Mouse (Mus musculus) lung, postnatal 0 days (tissue): ENCODE results near the gene Dpp8. TPM values are rescaled to one million over a fixed set of nuclear protein-coding genes. Genes with fewer than 3 reads are reported as not detected.

ENCODE experiments used
- ATAC-seq: fragments of 200-750 bp; cut with Nextera tagmentation; 2 replicates; pipeline ENCODE4 v1.8.0; 2017; ENCODE audit warnings: moderate library complexity
- DNase-seq: peaks from one replicate; pipeline ENCODE4 v3.0.0-alpha.2; 2016; ENCODE audit warnings: low spot score
- H3K27ac ChIP-seq: fragments of 300-500 bp; sonication (generic); 2 replicates; pipeline ENCODE4 v1.5.1; 2014; ENCODE audit warnings: antibody characterized with exemption, mild to moderate bottlenecking, low read length, mixed read lengths
- H3K27me3 ChIP-seq: fragments of 300-500 bp; sonication (generic); replicated peaks from 2 replicates; pipeline ENCODE4 v1.6.1; 2014; ENCODE audit warnings: low read length, mixed read lengths; ENCODE audit not compliant: insufficient read depth
- H3K36me3 ChIP-seq: fragments of 300-500 bp; sonication (generic); 2 replicates; pipeline ENCODE4 v1.6.1; 2014; ENCODE audit warnings: low read length, mixed read lengths; ENCODE audit not compliant: insufficient read depth
- H3K4me1 ChIP-seq: fragments of 300-500 bp; sonication (generic); 2 replicates; pipeline ENCODE4 v1.6.1; 2014; ENCODE audit warnings: antibody characterized with exemption, low read depth, low read length, mixed read lengths; ENCODE audit not compliant: insufficient read depth
- H3K4me2 ChIP-seq: fragments of 300-500 bp; sonication (generic); replicated peaks from 2 replicates; pipeline ENCODE4 v1.6.1; 2014; ENCODE audit warnings: low read depth, mild to moderate bottlenecking, low read length, moderate library complexity, mixed read lengths
- H3K4me3 ChIP-seq: fragments of 300-500 bp; sonication (generic); 2 replicates; pipeline ENCODE4 v1.5.1; 2014; ENCODE audit warnings: low read depth, low read length
- H3K9ac ChIP-seq: fragments of 300-500 bp; sonication (generic); replicated peaks from 2 replicates; pipeline ENCODE4 v1.6.1; 2014; ENCODE audit warnings: low read depth, mild to moderate bottlenecking
- H3K9me3 ChIP-seq: fragments of 300-500 bp; sonication (generic); 2 replicates; pipeline ENCODE4 v1.6.1; 2016; ENCODE audit warnings: low read length, mixed read lengths
- CTCF ChIP-seq: IDR thresholded peaks from 2 replicates; pipeline ENCODE4 v1.5.1; 2016; ENCODE audit warnings: antibody characterized with exemption, mild to moderate bottlenecking
- EP300 ChIP-seq: IDR thresholded peaks from 2 replicates; pipeline ENCODE4 v1.6.1; 2016; ENCODE audit warnings: antibody characterized with exemption, mild to moderate bottlenecking, control low read depth
- WGBS: fragments of 180-500 bp; shearing (Covaris S2); extraction: QIAGEN DNeasy Blood & Tissue Kit; methylation state at CpG from one replicate; pipeline ENCODE4 v1.1.7; 2014; 5-methylcytosine and 5-hydroxymethylcytosine counted together
- polyA plus RNA-seq: library from polyadenylated mRNA; unstranded; fragments of >200 nt; fragmentation: Nextera tagmentation; extraction: Ambion mirVana; gene quantifications from 2 replicates; pipeline ENCODE4 v1.2.1, GENCODE M21; 2015

Gene Dpp8
- polyA plus RNA-seq, 1 experiment from 2014 or later, result 17.2 TPM

DNA sequence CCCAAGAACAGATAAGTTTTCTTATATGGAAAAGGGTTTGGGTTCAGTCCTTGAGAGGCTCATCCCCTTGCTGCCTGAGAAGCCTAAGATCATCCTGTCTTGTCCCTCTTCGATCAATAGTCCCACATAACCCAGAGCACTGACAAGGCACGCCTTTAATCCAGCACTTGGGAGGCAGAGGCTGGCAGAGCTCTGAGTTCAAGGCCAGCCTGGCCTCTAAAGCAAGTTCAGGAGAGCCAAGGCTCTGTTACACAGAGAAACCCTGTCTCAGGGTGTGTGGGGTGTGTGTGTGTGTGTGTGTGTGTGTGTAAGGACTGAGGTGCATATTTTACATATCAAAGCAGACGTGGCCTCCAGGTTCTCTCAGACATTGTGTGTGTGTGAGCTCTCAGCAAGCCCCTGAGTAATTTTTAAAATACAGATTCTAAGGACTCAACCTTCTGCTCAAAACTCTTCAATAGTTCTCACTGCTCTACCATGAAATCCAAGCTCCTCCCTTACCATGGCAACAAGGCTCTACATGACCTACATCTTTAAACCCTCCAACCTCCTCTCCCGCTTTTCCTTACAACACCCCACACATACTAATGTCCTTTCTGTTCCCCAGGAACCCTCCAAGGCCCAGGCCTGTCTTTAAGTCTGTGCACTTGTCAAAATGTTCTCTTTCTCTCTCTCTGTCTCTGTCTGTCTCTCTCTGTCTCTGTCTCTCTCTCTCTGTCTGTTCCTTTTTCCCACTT is 15.8 kb upstream of the Dpp8 start:
- peak overlapping the region; percentile 54; the same call in 1 of the 2 replicates for H3K27ac ChIP-seq

DNA sequence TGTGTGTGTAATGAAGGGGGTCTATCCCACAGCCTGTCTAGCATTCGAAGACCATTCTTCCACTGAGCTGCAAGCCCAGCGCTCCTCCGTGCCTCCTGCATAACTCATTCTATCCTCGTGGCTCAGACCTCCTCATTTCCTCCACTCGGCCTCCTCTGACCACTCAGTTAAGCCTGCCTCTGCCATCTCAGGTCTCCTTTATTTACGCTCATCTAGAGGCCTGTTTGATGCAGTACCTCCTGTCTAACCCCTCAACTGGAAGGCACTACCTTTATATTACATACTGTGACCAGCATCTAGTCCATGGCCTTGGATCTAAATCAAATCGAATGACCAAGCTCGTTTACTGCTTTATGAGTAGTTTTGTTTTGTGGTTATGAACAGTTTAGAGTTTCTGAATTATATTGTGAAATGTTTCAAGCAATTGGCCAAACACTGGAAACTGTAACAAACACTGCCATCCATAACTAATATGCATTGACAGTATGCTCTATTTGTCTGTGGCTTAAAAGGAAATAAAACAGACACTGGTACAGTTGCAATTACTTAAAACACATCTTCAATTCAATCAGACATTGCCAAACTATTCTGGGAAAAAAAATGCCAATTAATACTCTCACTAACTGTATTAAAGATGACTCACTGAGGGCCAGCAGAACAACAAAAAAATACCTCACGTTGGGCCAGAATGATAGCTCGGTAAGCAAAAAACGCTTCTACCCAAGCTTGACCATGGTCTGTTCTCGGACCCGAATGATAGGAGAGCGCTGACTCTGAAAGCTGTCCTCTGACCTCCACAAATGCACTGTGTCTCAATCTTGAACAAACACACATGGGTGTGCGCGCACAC is 15.0 kb upstream of the Dpp8 start:
- Histone ChIP-seq H3K27me3 (no peaks in the 10 kb centered on the region), H3K9ac (no peak overlapping the region), H3K4me3 (no peak overlapping the region), H3K27ac (no peak overlapping the region), H3K4me2 (no peak overlapping the region), H3K9me3 (no peaks in the 10 kb centered on the region), H3K4me1 (peaks cover 26% of the 10 kb centered on the region; the same call in 1 of the 2 replicates), H3K36me3 (no peaks in the 10 kb centered on the region)
- TF ChIP-seq CTCF (no peak), EP300 (no peak)
- WGBS, result 74% methylated on average over 16 of the region's 16 CpGs
- DNase-seq (no peak), ATAC-seq (no peak)

More for the DNA sequence above, 15.8 kb upstream of the Dpp8 start:
- no peak for TF ChIP-seq EP300
- TF ChIP-seq CTCF, result no peak
- no peaks in the 10 kb centered on the region for H3K36me3 ChIP-seq
- WGBS, result 75% methylated on average over 4 of the region's 4 CpGs
- no peak overlapping the region for H3K4me3 ChIP-seq
- no peak overlapping the region for H3K9ac ChIP-seq
- H3K27me3 ChIP-seq, result no peaks in the 10 kb centered on the region
- H3K9me3 ChIP-seq, result no peaks in the 10 kb centered on the region
- peaks cover 24% of the 10 kb centered on the region; the same call in 1 of the 2 replicates for H3K4me1 ChIP-seq
- peak overlapping the region; percentile 8; the same call in 1 of the 2 replicates for H3K4me2 ChIP-seq
- ATAC-seq, result no peak
- DNase-seq, result no peak

DNA sequence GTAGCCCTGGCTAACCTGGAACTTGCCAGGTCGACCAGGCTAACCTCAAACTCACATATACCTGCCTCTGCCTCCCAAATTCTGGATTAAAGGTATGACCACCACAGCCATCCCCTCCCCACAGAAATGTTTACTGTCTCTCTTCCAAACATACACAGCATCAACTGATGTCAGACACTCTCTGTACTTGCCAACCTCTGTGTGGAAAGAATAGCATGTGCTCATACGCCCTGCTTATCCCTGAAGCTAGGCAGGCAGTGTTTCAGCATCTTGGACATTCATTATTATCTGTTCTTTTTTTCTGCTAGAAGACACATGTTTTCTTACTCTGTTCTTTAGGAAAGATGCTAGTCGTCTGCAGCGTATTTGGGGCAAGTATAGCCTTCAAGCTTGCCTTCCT is 14.3 kb upstream of the Dpp8 start:
- WGBS, result 89% methylated on average over 4 of the region's 4 CpGs
- Histone ChIP-seq H3K27me3 (no peaks in the 10 kb centered on the region), H3K4me3 (no peak overlapping the region), H3K36me3 (no peaks in the 10 kb centered on the region), H3K9ac (no peak overlapping the region), H3K9me3 (no peaks in the 10 kb centered on the region), H3K4me2 (no peak overlapping the region), H3K27ac (no peak overlapping the region), H3K4me1 (peaks cover 33% of the 10 kb centered on the region; the same call in 1 of the 2 replicates)
- ATAC-seq (no peak), DNase-seq (no peak)
- TF ChIP-seq CTCF (no peak), EP300 (no peak)

DNA sequence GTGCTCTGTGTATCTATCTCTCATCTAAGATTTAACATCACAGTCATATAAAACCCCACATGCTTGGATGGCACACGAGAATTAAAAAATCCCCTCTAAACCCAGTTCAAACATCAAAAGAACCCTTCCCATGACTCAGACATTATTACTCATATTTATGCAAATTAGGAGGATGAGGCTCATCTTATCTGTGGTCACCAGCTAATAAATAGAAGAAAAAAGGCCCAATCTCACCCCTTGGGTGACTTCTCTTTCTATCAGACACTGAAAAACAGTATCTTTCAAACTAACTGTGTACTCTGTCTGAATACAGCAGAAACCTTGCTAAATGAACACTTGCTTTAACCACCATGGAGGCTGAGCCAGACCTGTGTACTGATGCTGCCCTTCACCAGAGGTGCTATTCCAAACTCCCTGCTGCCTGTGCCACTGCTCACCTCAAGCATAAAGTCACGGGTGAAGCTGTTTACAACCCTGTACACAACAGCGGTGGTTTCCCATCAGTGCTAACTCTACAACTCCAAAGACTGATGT is 13.6 kb upstream of the Dpp8 start:
- Histone ChIP-seq H3K36me3 (no peaks in the 10 kb centered on the region), H3K27ac (peak overlapping the region; percentile 29; the same call in 1 of the 2 replicates), H3K9ac (no peak overlapping the region), H3K9me3 (no peaks in the 10 kb centered on the region), H3K27me3 (no peaks in the 10 kb centered on the region), H3K4me3 (peak overlapping the region; percentile 92; the same call in 1 of the 2 replicates), H3K4me1 (peaks cover 36% of the 10 kb centered on the region; the same call in 1 of the 2 replicates), H3K4me2 (peak overlapping the region; percentile 97)
- DNase-seq (no peak), ATAC-seq (no peak)
- TF ChIP-seq CTCF (no peak), EP300 (no peak)
- WGBS, result 50% methylated on average over 3 of the region's 3 CpGs

DNA sequence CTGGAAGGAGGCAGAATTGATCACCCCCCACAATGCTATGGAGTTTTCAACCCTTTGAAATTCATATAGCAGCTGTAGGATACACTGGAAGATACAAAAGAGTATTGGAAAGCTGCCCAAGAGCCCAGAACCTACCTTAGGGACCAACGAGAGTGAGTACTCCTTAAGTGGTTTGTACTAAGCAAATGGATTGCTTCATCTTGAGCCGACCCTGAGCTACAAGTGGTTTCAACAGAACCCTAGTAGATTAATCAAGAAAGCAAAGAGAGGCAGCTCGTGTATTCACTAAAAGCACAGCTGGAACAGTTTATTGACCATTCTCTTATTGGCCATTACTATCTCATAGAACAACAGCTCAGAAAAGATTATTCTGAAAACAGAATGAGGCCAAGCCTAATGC is 13.1 kb upstream of the Dpp8 start:
- TF ChIP-seq CTCF, result no peak
- TF ChIP-seq EP300, result no peak
- H3K4me1 ChIP-seq, result peaks cover 36% of the 10 kb centered on the region; the same call in 1 of the 2 replicates
- WGBS, result 16% methylated on average over 3 of the region's 3 CpGs

DNA sequence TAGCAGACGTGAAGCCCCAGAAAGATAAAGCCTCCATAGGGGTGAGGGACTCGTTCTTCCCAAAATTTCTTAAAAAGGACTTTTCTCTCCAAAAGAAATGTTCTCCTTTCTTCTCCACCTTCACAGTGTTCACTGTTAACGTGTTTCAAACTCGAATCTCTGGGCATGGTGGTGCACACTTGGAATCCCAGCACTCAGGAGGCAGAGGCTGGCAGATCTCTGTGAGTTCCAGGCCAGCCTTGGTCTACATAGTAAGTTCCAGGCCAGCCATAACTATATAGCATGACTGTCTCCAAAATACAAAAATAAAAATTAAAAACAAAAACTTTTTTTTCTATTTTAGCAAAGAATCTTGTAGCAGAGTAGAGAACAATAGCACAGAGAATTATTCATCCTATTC is 12.1 kb upstream of the Dpp8 start:
- Histone ChIP-seq H3K36me3 (no peaks in the 10 kb centered on the region), H3K9ac (no peak overlapping the region), H3K9me3 (no peaks in the 10 kb centered on the region), H3K4me1 (peaks cover 36% of the 10 kb centered on the region; the same call in 1 of the 2 replicates), H3K4me2 (peak overlapping the region; percentile 97), H3K4me3 (peak overlapping the region; percentile 92), H3K27ac (peak overlapping the region; percentile 29), H3K27me3 (no peaks in the 10 kb centered on the region)
- 42% methylated on average over 4 of the region's 4 CpGs for WGBS
- ATAC-seq (no peak), DNase-seq (no peak)
- TF ChIP-seq EP300 (no peak), CTCF (no peak)

More for the DNA sequence above, 13.1 kb upstream of the Dpp8 start:
- ATAC-seq (peak; percentile 29), DNase-seq (peak; percentile 87)
- H3K36me3 ChIP-seq, result no peaks in the 10 kb centered on the region
- H3K9me3 ChIP-seq, result no peaks in the 10 kb centered on the region
- H3K9ac ChIP-seq, result no peak overlapping the region
- H3K4me3 ChIP-seq, result peak overlapping the region; percentile 92; the same call in 1 of the 2 replicates
- peak overlapping the region; percentile 97 for H3K4me2 ChIP-seq
- H3K27me3 ChIP-seq, result no peaks in the 10 kb centered on the region
- H3K27ac ChIP-seq, result 0 out of 2 replicates have a peak overlapping the region, but pooled peaks have one; percentile 29
